Mouse (Mus musculus) midbrain, embryonic 11.5 days (tissue): ENCODE measurements around the gene Msl3l2. TPM values are rescaled to one million over a fixed set of nuclear protein-coding genes. Genes with fewer than 3 reads are reported as not detected.
A peak's percentile ranks its signal among the peaks of the same experiment; 100 is the strongest.

Source experiments
- ATAC-seq: fragments of 200-750 bp; cut with Nextera tagmentation; 2 replicates; pipeline ENCODE4 v1.8.0; 2017; ENCODE audit warnings: moderate TSS enrichment, moderate library complexity; ENCODE audit not compliant: low FRiP score
- DNase-seq: peaks from one replicate; pipeline ENCODE4 v3.0.0; 2015; ENCODE audit warnings: low spot score; ENCODE audit errors: missing footprints
- H3K27ac ChIP-seq: fragments of 300-500 bp; sonication (generic); 2 replicates; pipeline ENCODE4 v1.5.1; 2014; ENCODE audit warnings: low read depth, low read length
- H3K27me3 ChIP-seq: fragments of 300-500 bp; sonication (generic); 2 replicates; pipeline ENCODE4 v1.6.1; 2014; ENCODE audit warnings: mild to moderate bottlenecking, low read length, moderate library complexity, mixed read lengths; ENCODE audit not compliant: control insufficient read depth, insufficient read depth
- H3K36me3 ChIP-seq: fragments of 300-500 bp; sonication (generic); 2 replicates; pipeline ENCODE4 v1.6.1; 2014; ENCODE audit warnings: mild to moderate bottlenecking, low read length, moderate library complexity, mixed read lengths; ENCODE audit not compliant: control insufficient read depth, insufficient read depth
- H3K4me1 ChIP-seq: fragments of 300-500 bp; sonication (generic); 2 replicates; pipeline ENCODE4 v1.6.1; 2014; ENCODE audit warnings: low read length; ENCODE audit not compliant: control insufficient read depth, insufficient read depth
- H3K4me2 ChIP-seq: fragments of 300-500 bp; sonication (generic); 2 replicates; pipeline ENCODE4 v1.6.1; 2014; ENCODE audit warnings: mild to moderate bottlenecking, moderate library complexity
- H3K4me3 ChIP-seq: fragments of 300-500 bp; sonication (generic); 2 replicates; pipeline ENCODE4 v1.5.1; 2014; ENCODE audit warnings: low read depth, low read length
- H3K9ac ChIP-seq: fragments of 300-500 bp; sonication (generic); 2 replicates; pipeline ENCODE4 v1.6.1; 2014; ENCODE audit warnings: low read length
- H3K9me3 ChIP-seq: fragments of 300-500 bp; sonication (generic); 2 replicates; pipeline ENCODE4 v1.6.1; 2016; ENCODE audit warnings: low read length; ENCODE audit not compliant: control insufficient read depth
- WGBS: fragments of 180-500 bp; shearing (Covaris S2); extraction: QIAGEN DNeasy Blood & Tissue Kit; methylation state at CpG from one replicate; pipeline ENCODE4 v1.1.7; 2014; 5-methylcytosine and 5-hydroxymethylcytosine counted together
- polyA plus RNA-seq: library from polyadenylated mRNA; unstranded; fragments of >200 nt; fragmentation: Nextera tagmentation; extraction: Ambion mirVana; gene quantifications from 2 replicates; pipeline ENCODE4 v1.2.1, GENCODE M21; 2014

Gene Msl3l2
- polyA plus RNA-seq, 1 experiment from 2014 or later: 7.5 TPM

GRCm38 (mm10) chr10:56106996-56107334 lies 248 bp downstream of the Msl3l2 start:
- H3K36me3 ChIP-seq: no peaks in the 10 kb centered on the region
- peak overlapping the region; percentile 16 for H3K4me2 ChIP-seq
- ATAC-seq (peak; percentile 59), DNase-seq (no peak)
- WGBS: 34% methylated on average over 1 of the region's 1 CpGs
- no peak overlapping the region for H3K4me3 ChIP-seq
- no peak overlapping the region for H3K27ac ChIP-seq
- no peak overlapping the region; the same call in 1 of the 2 replicates for H3K9ac ChIP-seq
- H3K9me3 ChIP-seq: no peaks in the 10 kb centered on the region
- H3K4me1 ChIP-seq: no peaks in the 10 kb centered on the region
- H3K27me3 ChIP-seq: no peaks in the 10 kb centered on the region

- H3K4me1 ChIP-seq: no peaks in the 10 kb centered on the region; the same call in 1 of the 2 replicates
- peak; percentile 97 for DNase-seq
- H3K4me2 ChIP-seq: peak overlapping the region; percentile 66
- H3K27me3 ChIP-seq: no peaks in the 10 kb centered on the region
- peak overlapping the region; percentile 84 for H3K9ac ChIP-seq
- H3K9me3 ChIP-seq: no peaks in the 10 kb centered on the region
- peak overlapping the region; percentile 72 for H3K27ac ChIP-seq
- under 1% methylated on average over 50 of the region's 50 CpGs for WGBS
- H3K36me3 ChIP-seq: no peaks in the 10 kb centered on the region
- H3K4me3 ChIP-seq: peak overlapping the region; percentile 51
- ATAC-seq: peak; percentile 92
These were observed 8.4 kb downstream of the Msl3l2 start for GRCm38 (mm10) chr10:56114951-56115635.

- H3K27ac ChIP-seq: peak overlapping the region; percentile 72; the same call in 1 of the 2 replicates
- ATAC-seq: peak; percentile 78
- H3K27me3 ChIP-seq: no peaks in the 10 kb centered on the region
- H3K36me3 ChIP-seq: no peaks in the 10 kb centered on the region
- H3K9me3 ChIP-seq: no peaks in the 10 kb centered on the region
- H3K4me3 ChIP-seq: peak overlapping the region; percentile 51
- WGBS: 16% methylated on average over 26 of the region's 27 CpGs
- H3K4me1 ChIP-seq: no peaks in the 10 kb centered on the region; the same call in 1 of the 2 replicates
- no peak for DNase-seq
- peak overlapping the region; percentile 66 for H3K4me2 ChIP-seq
- peak overlapping the region; percentile 84 for H3K9ac ChIP-seq
These were observed 9.0 kb downstream of the Msl3l2 start for GRCm38 (mm10) chr10:56115636-56116180.

- WGBS: 95% methylated on average over 1 of the region's 1 CpGs
- H3K36me3 ChIP-seq: no peaks in the 10 kb centered on the region
- H3K4me2 ChIP-seq: no peak overlapping the region
- no peak for DNase-seq
- no peak overlapping the region for H3K9ac ChIP-seq
- H3K27me3 ChIP-seq: no peaks in the 10 kb centered on the region
- H3K4me1 ChIP-seq: no peaks in the 10 kb centered on the region
- no peak for ATAC-seq
- H3K9me3 ChIP-seq: no peaks in the 10 kb centered on the region
- no peak overlapping the region for H3K27ac ChIP-seq
- no peak overlapping the region for H3K4me3 ChIP-seq
These were observed 20.3 kb downstream of the Msl3l2 start for GRCm38 (mm10) chr10:56126972-56127371.

- DNase-seq (no peak), ATAC-seq (no peak)
- Histone ChIP-seq H3K27me3 (no peaks in the 10 kb centered on the region), H3K36me3 (no peaks in the 10 kb centered on the region), H3K4me2 (no peak overlapping the region), H3K27ac (no peak overlapping the region), H3K9ac (no peak overlapping the region), H3K4me3 (no peak overlapping the region), H3K4me1 (no peaks in the 10 kb centered on the region), H3K9me3 (no peaks in the 10 kb centered on the region)
- 74% methylated on average over 2 of the region's 2 CpGs for WGBS
These were observed 22.9 kb downstream of the Msl3l2 start for GRCm38 (mm10) chr10:56129642-56130041.

- Histone ChIP-seq H3K4me1 (no peaks in the 10 kb centered on the region), H3K27me3 (no peaks in the 10 kb centered on the region), H3K4me2 (no peak overlapping the region), H3K9ac (no peak overlapping the region), H3K9me3 (no peaks in the 10 kb centered on the region), H3K36me3 (no peaks in the 10 kb centered on the region), H3K4me3 (no peak overlapping the region), H3K27ac (no peak overlapping the region)
- DNase-seq (no peak), ATAC-seq (no peak)
- WGBS: 97% methylated on average over 5 of the region's 5 CpGs
These were observed 30.5 kb downstream of the Msl3l2 start for GRCm38 (mm10) chr10:56137191-56137590.

- no peaks in the 10 kb centered on the region for H3K4me1 ChIP-seq
- ATAC-seq (no peak), DNase-seq (no peak)
- H3K36me3 ChIP-seq: no peaks in the 10 kb centered on the region; the same call in 1 of the 2 replicates
- no peak overlapping the region for H3K4me3 ChIP-seq
- no peak overlapping the region for H3K27ac ChIP-seq
- no peak overlapping the region for H3K4me2 ChIP-seq
- WGBS: 93% methylated on average over 3 of the region's 3 CpGs
- no peak overlapping the region for H3K9ac ChIP-seq
- H3K9me3 ChIP-seq: no peaks in the 10 kb centered on the region
- H3K27me3 ChIP-seq: no peaks in the 10 kb centered on the region
These were observed 42.2 kb downstream of the Msl3l2 start for GRCm38 (mm10) chr10:56148920-56149319.

- H3K9me3 ChIP-seq: no peaks in the 10 kb centered on the region
- no peak for ATAC-seq
- no peak for DNase-seq
- no peak overlapping the region for H3K4me3 ChIP-seq
- no peaks in the 10 kb centered on the region for H3K36me3 ChIP-seq
- no peak overlapping the region for H3K9ac ChIP-seq
- H3K27me3 ChIP-seq: no peaks in the 10 kb centered on the region
- H3K27ac ChIP-seq: no peak overlapping the region
- 90% methylated on average over 3 of the region's 3 CpGs for WGBS
- no peak overlapping the region for H3K4me2 ChIP-seq
- H3K4me1 ChIP-seq: no peaks in the 10 kb centered on the region
These were observed 50.2 kb downstream of the Msl3l2 start for GRCm38 (mm10) chr10:56156956-56157355.

- H3K4me2 ChIP-seq: no peak overlapping the region
- DNase-seq (no peak), ATAC-seq (peak; percentile 65)
- no peaks in the 10 kb centered on the region for H3K36me3 ChIP-seq
- no peaks in the 10 kb centered on the region for H3K9me3 ChIP-seq
- H3K9ac ChIP-seq: no peak overlapping the region
- no peak overlapping the region for H3K4me3 ChIP-seq
- no peaks in the 10 kb centered on the region for H3K4me1 ChIP-seq
- no peak overlapping the region for H3K27ac ChIP-seq
- 56% methylated on average over 3 of the region's 3 CpGs for WGBS
- H3K27me3 ChIP-seq: no peaks in the 10 kb centered on the region
These were observed 51.5 kb downstream of the Msl3l2 start for GRCm38 (mm10) chr10:56158207-56158606.
